Mouse (Mus musculus) intestine, postnatal 0 days (tissue): ENCODE results near the gene Spx. TPM values are rescaled to one million over a fixed set of nuclear protein-coding genes. Genes with fewer than 3 reads are reported as not detected.

Source experiments
- ATAC-seq: fragments of 200-750 bp; cut with Nextera tagmentation; 2 replicates; pipeline ENCODE4 v1.8.0; 2017; ENCODE audit warnings: mild to moderate bottlenecking, moderate TSS enrichment, moderate library complexity
- H3K27ac ChIP-seq: fragments of 300-500 bp; sonication (generic); 2 replicates; pipeline ENCODE4 v1.5.1; 2014; ENCODE audit warnings: mild to moderate bottlenecking, low read depth, low read length, moderate library complexity
- H3K27me3 ChIP-seq: fragments of 300-500 bp; sonication (generic); replicated peaks from 2 replicates; pipeline ENCODE4 v1.6.1; 2014; ENCODE audit warnings: low read length, mixed read lengths; ENCODE audit not compliant: control insufficient read depth, insufficient read depth
- H3K36me3 ChIP-seq: fragments of 300-500 bp; sonication (generic); 2 replicates; pipeline ENCODE4 v1.6.1; 2014; ENCODE audit warnings: mild to moderate bottlenecking, moderate library complexity; ENCODE audit not compliant: control insufficient read depth, insufficient read depth
- H3K4me1 ChIP-seq: fragments of 300-500 bp; sonication (generic); replicated peaks from 2 replicates; pipeline ENCODE4 v1.6.1; 2014; ENCODE audit warnings: antibody characterized with exemption, low read length, mixed read lengths; ENCODE audit not compliant: control insufficient read depth, insufficient read depth
- H3K4me2 ChIP-seq: fragments of 300-500 bp; sonication (generic); replicated peaks from 2 replicates; pipeline ENCODE4 v1.6.1; 2014; ENCODE audit warnings: low read depth, mild to moderate bottlenecking, moderate library complexity
- H3K4me3 ChIP-seq: fragments of 300-500 bp; sonication (generic); 2 replicates; pipeline ENCODE4 v1.5.1; 2014; ENCODE audit warnings: low read depth, low read length
- H3K9ac ChIP-seq: fragments of 300-500 bp; sonication (generic); 2 replicates; pipeline ENCODE4 v1.6.1; 2014; ENCODE audit warnings: mild to moderate bottlenecking, low read depth, low read length
- H3K9me3 ChIP-seq: fragments of 300-500 bp; sonication (generic); 2 replicates; pipeline ENCODE4 v1.6.1; 2016; ENCODE audit warnings: mixed run types; ENCODE audit not compliant: control insufficient read depth
- CTCF ChIP-seq: sonication (generic); IDR thresholded peaks from 2 replicates; pipeline ENCODE4 v1.5.1; 2016; ENCODE audit warnings: low read depth, mild to moderate bottlenecking, control low read depth, antibody characterized with exemption, moderate library complexity
- WGBS: fragments of 180-500 bp; shearing (Covaris S2); extraction: QIAGEN DNeasy Blood & Tissue Kit; methylation state at CpG from one replicate; pipeline ENCODE4 v1.1.7; 2014; 5-methylcytosine and 5-hydroxymethylcytosine counted together
- polyA plus RNA-seq: library from polyadenylated mRNA; unstranded; fragments of >200 nt; fragmentation: Nextera tagmentation; extraction: Ambion mirVana; gene quantifications from 2 replicates; pipeline ENCODE4 v1.2.1, GENCODE M21; 2015

Gene Spx
- polyA plus RNA-seq, result not detected in 2 replicates

DNA sequence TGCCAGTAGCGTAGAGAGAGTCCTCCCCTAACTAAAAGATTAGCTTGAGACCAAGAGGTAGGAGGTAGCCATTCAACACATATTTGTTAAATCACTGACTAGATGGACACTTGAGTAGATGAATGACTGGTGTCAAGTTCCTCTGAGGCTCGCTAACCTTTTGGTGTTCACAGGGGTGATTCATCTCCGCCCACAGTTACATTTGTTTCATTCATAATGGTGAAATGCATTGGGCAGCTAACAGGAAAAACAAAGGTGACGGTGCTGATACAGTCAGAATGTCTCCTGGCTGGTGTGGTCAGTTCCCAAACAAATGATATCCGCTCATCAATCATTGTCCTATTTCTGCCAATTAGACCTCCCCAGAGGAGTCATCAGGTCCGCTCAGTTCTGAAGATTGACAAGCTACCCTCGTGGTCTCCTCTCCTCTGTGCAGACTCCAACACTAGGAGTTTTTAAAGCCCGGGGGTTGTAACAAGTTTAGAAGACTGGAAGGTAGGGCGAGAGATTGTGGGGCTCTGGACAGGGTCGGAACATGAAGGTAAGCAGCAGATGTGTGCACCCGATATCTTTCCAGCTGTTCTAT is at the start of gene Spx:
TSS of gene Spx (plus strand) at position 536 of the 586 bp plus-strand sequence.
- Histone ChIP-seq H3K27me3 (peaks cover 25% of the 10 kb centered on the region), H3K4me2 (no peak within 1 kb of the TSS)

DNA sequence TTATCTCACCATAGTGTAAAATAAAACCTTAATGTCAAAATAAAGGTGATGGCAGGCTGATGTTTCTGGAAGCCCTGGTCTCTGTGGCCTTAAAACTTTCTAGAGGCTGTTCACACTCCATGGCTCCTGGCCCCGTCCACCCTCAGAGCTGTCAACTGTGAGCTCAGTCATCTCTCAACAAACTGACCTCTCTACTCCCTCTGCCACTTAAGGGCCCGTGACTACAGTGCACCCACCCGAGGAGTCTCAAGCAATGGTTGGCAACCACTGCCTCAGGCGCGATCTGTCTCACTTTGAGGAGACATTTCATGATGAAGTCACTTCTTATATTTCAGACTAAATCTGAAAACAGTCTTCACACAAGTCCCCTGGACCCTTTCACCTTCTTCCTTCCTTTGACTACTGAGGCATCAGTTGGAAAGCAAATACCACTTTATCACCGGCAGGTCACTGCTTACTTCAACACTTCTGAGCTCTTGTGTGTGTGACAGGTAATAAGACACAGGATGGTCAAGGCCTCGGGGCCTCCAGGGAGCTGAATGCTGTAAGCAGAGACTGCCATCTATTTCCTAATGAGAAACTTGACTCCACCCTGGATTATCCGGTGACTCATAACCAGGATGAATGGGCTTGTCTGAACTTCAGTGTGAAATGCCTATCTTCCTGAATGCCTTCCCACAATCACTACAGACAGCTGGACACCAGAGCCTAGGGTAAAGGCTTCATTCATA is 47.3 kb upstream of the Spx start:
- no peak for ATAC-seq
- H3K9me3 ChIP-seq, result no peaks in the 10 kb centered on the region
- peaks cover 54% of the 10 kb centered on the region for H3K36me3 ChIP-seq
- H3K4me2 ChIP-seq, result no peak overlapping the region
- no peaks in the 10 kb centered on the region for H3K4me1 ChIP-seq
- H3K27ac ChIP-seq, result no peak overlapping the region
- H3K4me3 ChIP-seq, result no peak overlapping the region
- WGBS, result 83% methylated on average over 8 of the region's 8 CpGs
- no peaks in the 10 kb centered on the region for H3K27me3 ChIP-seq
- TF ChIP-seq CTCF, result no peak
- no peak overlapping the region for H3K9ac ChIP-seq

More for the DNA sequence above, at the start of gene Spx:
- no peaks in the 10 kb centered on the region for H3K36me3 ChIP-seq
- H3K27ac ChIP-seq, result no peak within 1 kb of the TSS
- no peak for ATAC-seq
- H3K4me3 ChIP-seq, result no peak within 1 kb of the TSS
- no peak within 1 kb of the TSS for H3K9ac ChIP-seq
- no peak for TF ChIP-seq CTCF
- no peaks in the 10 kb centered on the region for H3K9me3 ChIP-seq
- WGBS, result 70% methylated on average over 11 of the region's 11 CpGs
- no peaks in the 10 kb centered on the region for H3K4me1 ChIP-seq

DNA sequence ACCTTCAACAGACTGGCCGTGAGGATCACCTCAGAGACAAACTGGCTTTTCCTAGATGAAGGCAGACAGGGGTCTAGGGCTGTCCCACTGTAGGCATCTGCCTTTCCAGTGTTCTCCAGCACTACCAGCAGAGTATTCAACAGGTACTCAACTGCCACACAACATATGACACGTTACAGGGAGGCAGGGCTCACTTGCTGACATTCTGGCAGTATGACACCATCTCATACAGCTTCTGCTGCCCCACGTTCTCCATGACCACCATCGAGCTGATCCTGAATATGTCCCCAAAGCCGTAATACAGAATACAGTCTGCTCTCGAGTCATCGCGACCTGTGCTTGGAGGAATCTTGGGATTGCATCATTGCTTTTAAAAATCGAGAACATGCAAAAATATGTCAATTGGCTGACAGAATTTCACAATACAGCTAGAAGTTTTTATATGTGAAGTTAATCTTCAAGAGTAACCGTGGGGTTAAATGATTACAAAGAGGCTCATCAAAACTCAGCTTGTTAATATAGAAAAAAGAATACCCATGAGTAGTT is 46.7 kb upstream of the Spx start:
- H3K4me3 ChIP-seq, result no peak overlapping the region
- WGBS, result 91% methylated on average over 10 of the region's 10 CpGs
- no peak overlapping the region for H3K27ac ChIP-seq
- TF ChIP-seq CTCF, result no peak
- H3K36me3 ChIP-seq, result peaks cover 50% of the 10 kb centered on the region
- ATAC-seq, result no peak
- no peak overlapping the region for H3K4me2 ChIP-seq
- no peaks in the 10 kb centered on the region for H3K4me1 ChIP-seq
- H3K9ac ChIP-seq, result no peak overlapping the region
- H3K9me3 ChIP-seq, result no peaks in the 10 kb centered on the region
- H3K27me3 ChIP-seq, result no peaks in the 10 kb centered on the region

DNA sequence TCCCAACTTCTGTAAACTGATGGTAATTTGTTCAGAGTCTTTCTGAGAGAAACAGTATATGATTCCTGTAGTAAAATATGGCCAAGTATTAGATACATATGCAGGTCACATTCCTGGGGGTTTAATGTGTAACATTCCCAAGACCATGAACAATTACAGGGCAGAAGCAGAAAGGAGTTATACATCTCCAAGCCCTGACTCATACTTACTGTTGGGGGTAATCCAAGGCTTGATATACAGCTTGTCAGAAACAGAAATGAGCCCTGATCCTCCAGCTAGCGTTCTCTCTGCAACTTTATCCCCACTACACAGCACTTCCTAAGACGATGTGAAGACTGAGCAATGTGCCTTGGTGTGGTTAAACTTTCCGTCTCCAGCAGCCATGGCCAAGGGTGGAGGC is 45.7 kb upstream of the Spx start:
- no peak overlapping the region for H3K9ac ChIP-seq
- H3K4me2 ChIP-seq, result no peak overlapping the region
- 87% methylated on average over 3 of the region's 3 CpGs for WGBS
- peaks cover 49% of the 10 kb centered on the region for H3K36me3 ChIP-seq
- H3K27me3 ChIP-seq, result no peaks in the 10 kb centered on the region
- no peak overlapping the region for H3K27ac ChIP-seq
- H3K4me3 ChIP-seq, result no peak overlapping the region
- no peak for ATAC-seq
- TF ChIP-seq CTCF, result no peak
- H3K4me1 ChIP-seq, result no peaks in the 10 kb centered on the region
- H3K9me3 ChIP-seq, result no peaks in the 10 kb centered on the region

DNA sequence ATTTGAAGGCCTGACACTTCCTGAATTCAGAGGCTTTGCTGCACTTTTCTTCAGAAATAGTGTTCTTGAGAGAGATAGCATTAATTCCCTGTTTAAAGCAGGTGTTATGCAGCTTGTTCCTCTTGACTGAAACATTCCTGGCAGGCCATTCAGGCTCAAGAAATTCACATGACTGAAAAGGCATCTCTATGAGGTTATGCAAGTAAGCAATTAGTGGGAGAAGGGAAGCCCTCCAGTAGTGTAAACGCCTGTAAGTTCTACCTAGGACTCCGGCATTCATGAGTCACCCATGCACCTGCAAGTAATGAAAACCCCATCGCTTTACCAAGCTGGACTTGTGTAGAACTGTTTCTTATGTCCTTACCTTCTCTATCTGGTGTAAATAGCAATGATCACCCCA is 43.7 kb upstream of the Spx start:
- no peaks in the 10 kb centered on the region for H3K4me1 ChIP-seq
- no peak overlapping the region for H3K4me2 ChIP-seq
- TF ChIP-seq CTCF, result no peak
- H3K9me3 ChIP-seq, result no peaks in the 10 kb centered on the region
- ATAC-seq, result no peak
- no peaks in the 10 kb centered on the region for H3K27me3 ChIP-seq
- no peak overlapping the region for H3K27ac ChIP-seq
- 85% methylated on average over 3 of the region's 3 CpGs for WGBS
- no peak overlapping the region for H3K4me3 ChIP-seq
- no peak overlapping the region for H3K9ac ChIP-seq
- H3K36me3 ChIP-seq, result peaks cover 46% of the 10 kb centered on the region

DNA sequence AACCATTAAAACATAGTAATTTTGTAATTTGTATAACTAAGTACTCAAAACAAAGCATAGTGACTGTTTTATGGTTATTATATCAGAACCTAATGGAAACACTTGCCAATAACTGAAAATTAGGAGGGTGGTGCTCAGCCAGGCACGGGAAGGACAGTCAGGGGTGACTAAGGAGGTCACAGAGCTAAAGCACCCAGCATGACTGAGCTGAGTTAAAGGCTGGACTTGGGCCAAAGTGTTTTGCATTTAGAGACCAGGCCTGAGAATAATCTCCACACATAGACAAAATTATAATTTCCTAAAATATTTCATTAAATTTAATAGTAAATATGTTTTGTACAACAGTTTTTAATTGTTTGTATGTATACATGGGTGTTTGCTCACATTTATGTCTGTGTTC is 36.2 kb upstream of the Spx start:
- no peak for TF ChIP-seq CTCF
- Histone ChIP-seq H3K4me1 (no peaks in the 10 kb centered on the region), H3K27ac (no peak overlapping the region), H3K9me3 (no peaks in the 10 kb centered on the region), H3K27me3 (no peaks in the 10 kb centered on the region), H3K36me3 (peaks cover 31% of the 10 kb centered on the region), H3K9ac (no peak overlapping the region), H3K4me3 (no peak overlapping the region), H3K4me2 (no peak overlapping the region)
- ATAC-seq, result no peak
- 59% methylated on average over 1 of the region's 1 CpGs for WGBS
